Mouse (Mus musculus) CD4-positive, CD25-positive, alpha-beta regulatory T cell, adult 2 months (primary cell): ENCODE measurements at regions not wholly inside any gene's neighbourhood (a gene's known extent, or its start where the extent isn't known, plus 50 kb on each side); places are given as distances from the start of the nearest gene placed in this dataset.

ENCODE experiments used
- DNase-seq: peaks from one replicate; pipeline ENCODE4 v3.0.0-alpha.2; 2012; ENCODE audit warnings: low read depth, low spot score

GRCm38 (mm10) chr4:75466880-75467327 lies 188.8 kb upstream of the Dmac1 start:
- DNase-seq = no peak

DNA sequence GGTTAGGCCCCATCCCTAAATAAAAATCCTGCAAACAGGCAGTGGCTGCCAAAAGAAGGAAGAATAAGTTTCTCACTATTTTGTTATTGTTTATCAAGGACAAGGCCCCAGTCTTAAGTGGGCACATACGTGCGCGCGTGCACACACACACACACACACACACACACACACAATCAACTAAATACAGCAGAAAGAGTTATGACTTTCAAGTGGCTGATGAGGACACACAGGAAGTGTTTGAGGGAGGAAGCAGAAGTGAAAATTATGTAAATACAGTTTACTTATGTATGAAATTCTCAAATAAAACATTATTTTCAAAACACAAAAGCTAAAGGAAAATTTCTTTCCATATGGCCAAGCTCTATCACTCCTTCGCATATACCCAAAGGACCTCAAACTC lies 185.5 kb upstream of the Dmac1 start:
- no peak for DNase-seq

GRCm38 (mm10) chr4:75449478-75449877 lies 171.4 kb upstream of the Dmac1 start:
- no peak for DNase-seq

DNA sequence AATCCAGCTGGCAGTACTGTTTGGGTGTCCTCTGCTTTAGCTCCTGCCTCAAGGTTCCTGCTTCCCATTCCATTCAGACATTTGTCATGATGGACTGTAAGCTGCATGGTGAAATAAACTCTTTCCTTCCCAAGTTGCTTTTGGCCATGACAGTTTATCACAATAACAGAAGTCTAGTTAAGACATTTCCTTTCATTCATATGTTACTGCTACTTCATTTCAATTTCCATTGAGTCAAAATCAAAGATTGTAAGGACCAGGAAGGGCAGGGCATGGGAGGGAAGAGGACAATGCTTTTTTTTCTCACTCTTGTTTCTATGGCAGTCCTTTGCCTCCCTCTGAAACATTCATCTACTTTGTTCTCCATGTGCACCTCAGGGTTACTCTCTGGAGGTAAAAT lies 145.2 kb upstream of the Dmac1 start:
- DNase-seq = no peak

GRCm38 (mm10) chr4:75400754-75401153 lies 122.6 kb upstream of the Dmac1 start:
- DNase-seq = peak; percentile 16

DNA sequence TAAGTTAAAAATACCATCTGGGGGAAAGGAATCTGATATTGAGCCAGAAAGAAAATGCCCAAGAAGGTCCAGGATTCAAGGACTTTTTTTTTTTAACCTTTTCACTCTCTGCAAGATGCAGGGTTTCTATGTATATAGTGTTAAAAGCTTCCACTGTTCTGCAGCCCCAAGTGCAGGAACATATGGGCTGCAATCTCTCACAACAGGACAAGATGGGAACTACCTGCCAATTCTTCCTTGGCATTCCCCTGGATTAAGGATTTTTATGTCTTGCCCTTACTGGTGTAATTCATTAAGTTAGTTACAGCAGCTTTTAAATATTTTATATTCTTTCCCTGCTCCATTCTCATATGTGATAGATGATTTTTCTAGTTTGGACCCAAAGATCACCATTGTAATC lies 116.9 kb upstream of the Dmac1 start:
- no peak for DNase-seq

DNA sequence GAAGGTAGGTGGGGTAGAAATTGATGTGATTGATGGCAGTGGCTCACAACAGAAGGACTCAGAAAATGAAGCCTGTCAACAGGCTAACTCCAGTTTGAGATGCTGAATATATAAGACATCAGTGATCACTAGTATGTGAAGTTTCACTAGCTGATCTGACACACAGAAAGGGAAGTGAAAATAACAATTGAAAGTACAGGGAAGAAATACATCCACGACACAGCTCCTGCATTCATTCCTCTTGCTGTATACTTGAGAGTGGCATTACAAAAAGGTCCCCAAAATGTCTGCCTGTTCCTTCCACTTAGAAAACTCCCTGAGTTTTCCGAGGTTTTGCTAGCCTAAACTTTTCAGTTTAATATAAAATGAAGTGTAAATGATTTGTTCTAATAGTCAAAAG lies 116.2 kb upstream of the Dmac1 start:
- no peak for DNase-seq

DNA sequence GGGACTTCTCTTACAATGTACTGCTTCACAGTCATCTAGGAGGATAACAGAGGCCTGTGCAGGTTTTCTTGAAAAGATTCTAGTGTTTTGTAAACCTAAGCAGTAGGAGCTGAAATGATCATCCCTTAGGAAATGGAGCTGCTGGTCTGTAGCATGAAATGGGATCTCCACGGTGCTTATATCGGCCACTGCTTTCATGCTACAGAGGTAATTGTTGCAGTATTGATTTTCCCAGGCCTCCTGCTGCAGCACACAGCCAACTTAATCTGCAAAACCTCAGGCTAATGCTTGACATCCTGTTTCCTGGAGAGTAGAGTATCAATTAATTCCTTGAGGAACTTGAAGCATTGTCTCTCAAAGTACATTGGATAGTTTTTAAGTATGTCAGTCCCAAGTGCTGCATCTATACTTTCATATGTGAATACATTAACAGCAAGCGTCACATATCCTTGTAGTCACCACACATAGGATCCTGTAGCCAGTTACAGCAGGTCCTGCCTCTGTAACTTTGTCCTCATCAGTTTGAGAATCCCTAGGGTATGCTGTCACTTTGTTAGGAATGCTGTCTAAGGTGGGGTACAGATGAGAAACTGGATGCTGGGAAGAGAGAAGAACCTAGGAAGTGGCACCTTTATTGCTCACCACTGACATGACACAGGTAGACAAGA lies 108.3 kb upstream of the Dmac1 start:
- no peak for DNase-seq

GRCm38 (mm10) chr4:75359496-75359895 lies 81.4 kb upstream of the Dmac1 start:
- no peak for DNase-seq

GRCm38 (mm10) chr4:75355621-75356020 lies 77.5 kb upstream of the Dmac1 start:
- no peak for DNase-seq

GRCm38 (mm10) chr4:75334496-75334895 lies 56.4 kb upstream of the Dmac1 start:
- no peak for DNase-seq

GRCm38 (mm10) chr4:75332791-75333190 lies 54.7 kb upstream of the Dmac1 start:
- DNase-seq = no peak

GRCm38 (mm10) chr4:75329511-75330171 lies 51.5 kb upstream of the Dmac1 start:
- no peak for DNase-seq
